8 mouse cellular contexts compared by ENCODE assay signal in genomic region chr5:135851024-135851423, GRCm38 (mm10). TPM values are rescaled to one million over a fixed set of nuclear protein-coding genes. Genes with fewer than 3 reads are reported as not detected.
DNase-seq lines count a peak whose midpoint lies in the region; ATAC-seq lines count a peak whose summit lies in the region.
"Had no signal": no experiment of that assay in that cellular context is flagged by ENCODE, and none has a peak within 500 bp of the region (broad histone marks: within the 10 kb centered on the region; RNA-seq: fewer than 3 reads in every experiment).

No protein-coding gene starts in this region.

- H3K9me3 ChIP-seq in lung, embryonic 16.5 days (ENCODE audit: control insufficient read depth, low read length): 0 out of 2 replicates have a peak, but pooled peaks cover 2% of the 10 kb centered on the region
- H3K9me3 ChIP-seq in embryonic facial prominence, embryonic 15.5 days (replicated peaks): no peaks in the 10 kb centered on the region
- peaks cover 5% of the 10 kb centered on the region for H3K9me3 ChIP-seq in limb, embryonic 12.5 days
- no peaks in the 10 kb centered on the region for H3K9me3 ChIP-seq in stomach, embryonic 15.5 days

- peak; percentile 73; the same call in 1 of the 2 replicates for ATAC-seq in lung, embryonic 16.5 days (ENCODE audit: low read depth)
- ATAC-seq in embryonic facial prominence, embryonic 15.5 days (ENCODE audit: insufficient number of reproducible peaks, low FRiP score, low TSS enrichment, low read depth): peak; percentile 20; the same call in 1 of the 2 replicates
- ATAC-seq in limb, embryonic 12.5 days (ENCODE audit: insufficient number of reproducible peaks, insufficient read depth, low FRiP score, low TSS enrichment, low read depth): peak; percentile 62; the same call in 1 of the 2 replicates
- ATAC-seq in stomach, embryonic 15.5 days (ENCODE audit: insufficient read depth, low FRiP score, low read depth): peak; percentile 80; the same call in 1 of the 2 replicates

- no peaks in the 10 kb centered on the region for H3K4me1 ChIP-seq in lung, embryonic 16.5 days (replicated peaks; ENCODE audit: control insufficient read depth, insufficient read depth, low read length)
- H3K4me1 ChIP-seq in embryonic facial prominence, embryonic 15.5 days: 0 out of 2 replicates have a peak, but pooled peaks cover 5% of the 10 kb centered on the region
- peaks cover 19% of the 10 kb centered on the region for H3K4me1 ChIP-seq in limb, embryonic 12.5 days (replicated peaks)
- H3K4me1 ChIP-seq in stomach, embryonic 15.5 days: peaks cover 9% of the 10 kb centered on the region

- no peak overlapping the region for H3K27ac ChIP-seq in lung, embryonic 16.5 days (ENCODE audit: low read length)
- no peak overlapping the region for H3K27ac ChIP-seq in embryonic facial prominence, embryonic 15.5 days (replicated peaks)
- H3K27ac ChIP-seq in limb, embryonic 12.5 days: no peak overlapping the region
- H3K27ac ChIP-seq in stomach, embryonic 15.5 days: peak overlapping the region; percentile 40; the same call in 1 of the 2 replicates

- H3K4me2 ChIP-seq in lung, embryonic 16.5 days (ENCODE audit: low read depth, low read length): no peak overlapping the region
- H3K4me2 ChIP-seq in embryonic facial prominence, embryonic 15.5 days (replicated peaks): no peak overlapping the region
- H3K4me2 ChIP-seq in limb, embryonic 12.5 days: peak overlapping the region; percentile 19; the same call in 1 of the 2 replicates
- no peak overlapping the region for H3K4me2 ChIP-seq in stomach, embryonic 15.5 days

- under 1% methylated on average over 15 of the region's 15 CpGs for WGBS in lung, embryonic 16.5 days
- under 1% methylated on average over 15 of the region's 15 CpGs for WGBS in embryonic facial prominence, embryonic 15.5 days
- WGBS in limb, embryonic 12.5 days: 2% methylated on average over 15 of the region's 15 CpGs
- under 1% methylated on average over 15 of the region's 15 CpGs for WGBS in stomach, embryonic 15.5 days

- H3K9ac ChIP-seq in lung, embryonic 16.5 days (ENCODE audit: low read length): no peak overlapping the region
- no peak overlapping the region for H3K9ac ChIP-seq in embryonic facial prominence, embryonic 15.5 days
- no peak overlapping the region for H3K9ac ChIP-seq in limb, embryonic 12.5 days (replicated peaks)
- no peak overlapping the region for H3K9ac ChIP-seq in stomach, embryonic 15.5 days

- H3K27me3 ChIP-seq in lung, embryonic 16.5 days (ENCODE audit: control insufficient read depth, insufficient read depth, low read depth, low read length): peaks cover 54% of the 10 kb centered on the region
- peaks cover 64% of the 10 kb centered on the region for H3K27me3 ChIP-seq in embryonic facial prominence, embryonic 15.5 days
- peaks cover 84% of the 10 kb centered on the region for H3K27me3 ChIP-seq in limb, embryonic 12.5 days
- peaks cover 46% of the 10 kb centered on the region for H3K27me3 ChIP-seq in stomach, embryonic 15.5 days (replicated peaks)

- H3K4me3 ChIP-seq in lung, embryonic 16.5 days (ENCODE audit: low read length): no peak overlapping the region
- no peak overlapping the region for H3K4me3 ChIP-seq in embryonic facial prominence, embryonic 15.5 days (replicated peaks)
- H3K4me3 ChIP-seq in limb, embryonic 12.5 days (replicated peaks): no peak overlapping the region
- H3K4me3 ChIP-seq in stomach, embryonic 15.5 days (replicated peaks): no peak overlapping the region

- no peak for DNase-seq in lung, postnatal 36 days
- no peak for DNase-seq in thymus, postnatal 25 days
- DNase-seq in layer of hippocampus, adult 8-10 months (ENCODE audit: low spot score in 2 of 2): no peak

- H3K36me3 ChIP-seq in lung, embryonic 16.5 days (ENCODE audit: control insufficient read depth, insufficient read depth, low read length): no peaks in the 10 kb centered on the region
- H3K36me3 ChIP-seq in embryonic facial prominence, embryonic 15.5 days: no peaks in the 10 kb centered on the region
- H3K36me3 ChIP-seq in limb, embryonic 12.5 days: no peaks in the 10 kb centered on the region
- no peaks in the 10 kb centered on the region for H3K36me3 ChIP-seq in stomach, embryonic 15.5 days

RNA-seq across cellular contexts. Expression of gene Hspb1, which starts 36.7 kb away (rescaled TPM):
- 126 and 127 TPM in 2 replicates for polyA plus RNA-seq in lung, embryonic 16.5 days (2015; fragmentation: Nextera tagmentation; extraction: Ambion mirVana)
- polyA plus RNA-seq in embryonic facial prominence, embryonic 15.5 days (2015; fragmentation: Nextera tagmentation; extraction: Ambion mirVana): 803 and 821 TPM in 2 replicates
- 59.6 and 66.8 TPM in 2 replicates for polyA plus RNA-seq in limb, embryonic 12.5 days (2016; fragmentation: Nextera tagmentation; extraction: Ambion mirVana)
- polyA plus RNA-seq in stomach, embryonic 15.5 days (2015; fragmentation: Nextera tagmentation; extraction: Ambion mirVana): 291 and 451 TPM in 2 replicates
- total RNA-seq in layer of hippocampus, adult 8-10 months (2022): 10 to 100 TPM; 17.8 to 30.2 (median 23.0) TPM

RNA-seq across cellular contexts. Expression of gene Srrm3, which starts 44.3 kb away (rescaled TPM):
- 0.35 and 0.57 TPM in 2 replicates for polyA plus RNA-seq in lung, embryonic 16.5 days (2015; fragmentation: Nextera tagmentation; extraction: Ambion mirVana)
- 0.83 and 1.1 TPM in 2 replicates for polyA plus RNA-seq in embryonic facial prominence, embryonic 15.5 days (2015; fragmentation: Nextera tagmentation; extraction: Ambion mirVana)
- 0.13 and 0.43 TPM in 2 replicates for polyA plus RNA-seq in limb, embryonic 12.5 days (2016; fragmentation: Nextera tagmentation; extraction: Ambion mirVana)
- 2.9 and 4.2 TPM in 2 replicates for polyA plus RNA-seq in stomach, embryonic 15.5 days (2015; fragmentation: Nextera tagmentation; extraction: Ambion mirVana)
- 10 to 100 TPM; 59.8 to 90.9 (median 72.0) TPM for total RNA-seq in layer of hippocampus, adult 8-10 months (2022)
- total RNA-seq: liver, adult 2 months had no signal
- polyA plus RNA-seq: liver, adult 2 months had no signal

Comparison
In these comparisons a context has a peak if more than half of its experiments do, and no peak if none do; other contexts are left out.
1. ATAC-seq: peak in every context shown above with its lines; median percentile 80 in stomach, embryonic 15.5 days; 73 in lung, embryonic 16.5 days; 62 in limb, embryonic 12.5 days; 20 in embryonic facial prominence, embryonic 15.5 days.